In the genomic region with DNA sequence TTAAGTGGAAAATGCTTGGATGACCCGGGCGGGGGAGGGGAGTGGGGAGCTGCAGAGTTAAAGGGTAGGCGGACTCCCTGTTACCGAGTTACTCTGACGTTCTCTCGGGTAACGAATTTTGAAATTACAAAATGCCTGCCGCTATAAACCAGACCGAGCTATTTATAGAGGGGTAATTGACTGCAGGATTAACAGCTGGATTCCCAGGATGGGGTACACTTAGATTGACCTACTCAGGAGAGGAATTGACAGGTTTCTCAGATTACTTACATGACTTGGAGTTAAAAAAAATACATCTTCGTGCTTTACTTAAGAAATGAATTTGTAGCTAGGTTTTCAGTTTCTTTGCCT, we compare ENCODE assay signal across 9 mouse cellular contexts. TPM values are rescaled to one million over a fixed set of nuclear protein-coding genes. Genes with fewer than 3 reads are reported as not detected.
DNase-seq lines count a peak whose midpoint lies in the region; ATAC-seq lines count a peak whose summit lies in the region.
"Had no signal": no experiment of that assay in that cellular context is flagged by ENCODE, and none has a peak within 500 bp of the region (broad histone marks: within the 10 kb centered on the region; RNA-seq: fewer than 3 reads in every experiment).

No protein-coding gene starts in this region.

- peak overlapping the region; percentile 97 for H3K4me3 ChIP-seq in kidney, embryonic 16.5 days (ENCODE audit: low read length)
- peak overlapping the region; percentile 93 for H3K4me3 ChIP-seq in hindbrain, embryonic 15.5 days
- peak overlapping the region; percentile 74 for H3K4me3 ChIP-seq in midbrain, embryonic 16.5 days (ENCODE audit: low read depth, low read length)

- peak overlapping the region; percentile 71 for H3K4me2 ChIP-seq in kidney, embryonic 16.5 days (replicated peaks; ENCODE audit: low read depth, low read length)
- peak overlapping the region; percentile 70 for H3K4me2 ChIP-seq in hindbrain, embryonic 15.5 days
- H3K4me2 ChIP-seq in midbrain, embryonic 16.5 days (ENCODE audit: low read length): peak overlapping the region; percentile 76

- H3K36me3 ChIP-seq in kidney, embryonic 16.5 days (ENCODE audit: insufficient read depth, low read length): peaks cover 19% of the 10 kb centered on the region
- H3K36me3 ChIP-seq in hindbrain, embryonic 15.5 days: peaks cover 24% of the 10 kb centered on the region
- H3K36me3 ChIP-seq in midbrain, embryonic 16.5 days (ENCODE audit: control insufficient read depth, insufficient read depth, low read length): peaks cover 15% of the 10 kb centered on the region

- no peak for DNase-seq in kidney, adult 8-10 months
- DNase-seq in thymus, postnatal 10 days (ENCODE audit: low spot score in 2 of 2): no peak
- DNase-seq in right cerebral cortex, postnatal 4 days: no peak
- DNase-seq in kidney, postnatal 36 days: no peak

- ATAC-seq in kidney, embryonic 16.5 days (ENCODE audit: low FRiP score, low TSS enrichment): no peak
- peak; percentile 12; the same call in 1 of the 2 replicates for ATAC-seq in common myeloid progenitor, adult 5-6 weeks (replicated peaks; ENCODE audit: low read depth, poor library complexity, severe bottlenecking)
- no peak for ATAC-seq in hindbrain, embryonic 15.5 days (ENCODE audit: low FRiP score, low read depth)
- no peak for ATAC-seq in midbrain, embryonic 16.5 days

- H3K9ac ChIP-seq in kidney, embryonic 16.5 days (replicated peaks; ENCODE audit: low read length): peak overlapping the region; percentile 98
- peak overlapping the region; percentile 93 for H3K9ac ChIP-seq in hindbrain, embryonic 15.5 days
- peak overlapping the region; percentile 81 for H3K9ac ChIP-seq in midbrain, embryonic 16.5 days (ENCODE audit: low read depth, low read length)

- peaks cover 13% of the 10 kb centered on the region for H3K4me1 ChIP-seq in kidney, embryonic 16.5 days (ENCODE audit: insufficient read depth, low read length)
- peaks cover 23% of the 10 kb centered on the region for H3K4me1 ChIP-seq in hindbrain, embryonic 15.5 days (replicated peaks)
- peaks cover 16% of the 10 kb centered on the region for H3K4me1 ChIP-seq in midbrain, embryonic 16.5 days (ENCODE audit: control insufficient read depth, insufficient read depth, low read length)

- peaks cover 5% of the 10 kb centered on the region; the same call in 1 of the 2 replicates for H3K9me3 ChIP-seq in kidney, embryonic 16.5 days (ENCODE audit: low read length)
- H3K9me3 ChIP-seq in hindbrain, embryonic 15.5 days: no peaks in the 10 kb centered on the region
- H3K9me3 ChIP-seq in midbrain, embryonic 16.5 days (replicated peaks; ENCODE audit: control insufficient read depth, low read length, poor library complexity, severe bottlenecking): no peaks in the 10 kb centered on the region

- no peaks in the 10 kb centered on the region for H3K27me3 ChIP-seq in kidney, embryonic 16.5 days (ENCODE audit: insufficient read depth, low read length)
- no peaks in the 10 kb centered on the region for H3K27me3 ChIP-seq in hindbrain, embryonic 15.5 days
- H3K27me3 ChIP-seq in midbrain, embryonic 16.5 days (ENCODE audit: control insufficient read depth, insufficient read depth, low read depth, low read length): no peaks in the 10 kb centered on the region

- peak overlapping the region; percentile 99 for H3K27ac ChIP-seq in kidney, embryonic 16.5 days (ENCODE audit: low read length)
- H3K27ac ChIP-seq in hindbrain, embryonic 15.5 days (replicated peaks): peak overlapping the region; percentile 97
- H3K27ac ChIP-seq in midbrain, embryonic 16.5 days (ENCODE audit: low read length): peak overlapping the region; percentile 88

- under 1% methylated on average over 10 of the region's 10 CpGs for WGBS in kidney, embryonic 16.5 days
- under 1% methylated on average over 10 of the region's 10 CpGs for WGBS in hindbrain, embryonic 15.5 days
- under 1% methylated on average over 10 of the region's 10 CpGs for WGBS in midbrain, embryonic 16.5 days

RNA-seq across cellular contexts. Expression of gene Pcbp2, which starts 0.9 kb away (rescaled TPM):
- polyA plus RNA-seq in kidney, embryonic 16.5 days (2015; fragmentation: Nextera tagmentation; extraction: Ambion mirVana): 209 and 212 TPM in 2 replicates
- total RNA-seq in common myeloid progenitor, adult 5-6 weeks (2017): 227 and 349 TPM in 2 replicates
- 124 and 126 TPM in 2 replicates for polyA plus RNA-seq in hindbrain, embryonic 15.5 days (2015; fragmentation: Nextera tagmentation; extraction: Ambion mirVana)
- 105 and 121 TPM in 2 replicates for polyA plus RNA-seq in midbrain, embryonic 16.5 days (2015; fragmentation: Nextera tagmentation; extraction: Ambion mirVana)

RNA-seq across cellular contexts. Expression of gene Prr13, which starts 12.4 kb away (rescaled TPM):
- polyA plus RNA-seq in kidney, embryonic 16.5 days (2015; fragmentation: Nextera tagmentation; extraction: Ambion mirVana): 81.5 and 94.9 TPM in 2 replicates
- 38.7 and 51.2 TPM in 2 replicates for total RNA-seq in common myeloid progenitor, adult 5-6 weeks (2017)
- 88.7 and 98.5 TPM in 2 replicates for polyA plus RNA-seq in hindbrain, embryonic 15.5 days (2015; fragmentation: Nextera tagmentation; extraction: Ambion mirVana)
- 106 and 109 TPM in 2 replicates for polyA plus RNA-seq in midbrain, embryonic 16.5 days (2015; fragmentation: Nextera tagmentation; extraction: Ambion mirVana)

RNA-seq across cellular contexts. Expression of gene Amhr2, which starts 26.1 kb away (rescaled TPM):
- polyA plus RNA-seq in kidney, embryonic 16.5 days (2015; fragmentation: Nextera tagmentation; extraction: Ambion mirVana): 1.7 and 2.0 TPM in 2 replicates
- total RNA-seq in common myeloid progenitor, adult 5-6 weeks (2017): not detected in 2 replicates
- 0.21 and 0.52 TPM in 2 replicates for polyA plus RNA-seq in hindbrain, embryonic 15.5 days (2015; fragmentation: Nextera tagmentation; extraction: Ambion mirVana)
- polyA plus RNA-seq in midbrain, embryonic 16.5 days (2015; fragmentation: Nextera tagmentation; extraction: Ambion mirVana): 0.15 and 0.26 TPM in 2 replicates

RNA-seq across cellular contexts. Expression of gene Gm10337, which starts 32.3 kb away (rescaled TPM):
- 6.7 TPM in 1 of 2 replicates, not detected in the other for polyA plus RNA-seq in kidney, embryonic 16.5 days (2015; fragmentation: Nextera tagmentation; extraction: Ambion mirVana)
- total RNA-seq in common myeloid progenitor, adult 5-6 weeks (2017): not detected in 2 replicates
- polyA plus RNA-seq in hindbrain, embryonic 15.5 days (2015; fragmentation: Nextera tagmentation; extraction: Ambion mirVana): 9.5 and 14.8 TPM in 2 replicates
- polyA plus RNA-seq in midbrain, embryonic 16.5 days (2015; fragmentation: Nextera tagmentation; extraction: Ambion mirVana): 12.6 TPM in 1 of 2 replicates, not detected in the other
- total RNA-seq: adrenal gland, adult 18-20 months had no signal

RNA-seq across cellular contexts. Expression of gene Map3k12, which starts 45.6 kb away (rescaled TPM):
- polyA plus RNA-seq in kidney, embryonic 16.5 days (2015; fragmentation: Nextera tagmentation; extraction: Ambion mirVana): 17.2 and 19.5 TPM in 2 replicates
- total RNA-seq in common myeloid progenitor, adult 5-6 weeks (2017): 0.92 and 1.3 TPM in 2 replicates
- polyA plus RNA-seq in hindbrain, embryonic 15.5 days (2015; fragmentation: Nextera tagmentation; extraction: Ambion mirVana): 55.7 and 58.3 TPM in 2 replicates
- polyA plus RNA-seq in midbrain, embryonic 16.5 days (2015; fragmentation: Nextera tagmentation; extraction: Ambion mirVana): 60.5 and 65.5 TPM in 2 replicates
